Mouse (Mus musculus): ENCODE data around the gene Slc18b1. TPM values are rescaled to one million over a fixed set of nuclear protein-coding genes. Genes with fewer than 3 reads are reported as not detected.

Slc18b1 gene
- total and polyA plus RNA-seq, 3 experiments, result 5.8 to 9.2 (median 7.6) TPM

DNA sequence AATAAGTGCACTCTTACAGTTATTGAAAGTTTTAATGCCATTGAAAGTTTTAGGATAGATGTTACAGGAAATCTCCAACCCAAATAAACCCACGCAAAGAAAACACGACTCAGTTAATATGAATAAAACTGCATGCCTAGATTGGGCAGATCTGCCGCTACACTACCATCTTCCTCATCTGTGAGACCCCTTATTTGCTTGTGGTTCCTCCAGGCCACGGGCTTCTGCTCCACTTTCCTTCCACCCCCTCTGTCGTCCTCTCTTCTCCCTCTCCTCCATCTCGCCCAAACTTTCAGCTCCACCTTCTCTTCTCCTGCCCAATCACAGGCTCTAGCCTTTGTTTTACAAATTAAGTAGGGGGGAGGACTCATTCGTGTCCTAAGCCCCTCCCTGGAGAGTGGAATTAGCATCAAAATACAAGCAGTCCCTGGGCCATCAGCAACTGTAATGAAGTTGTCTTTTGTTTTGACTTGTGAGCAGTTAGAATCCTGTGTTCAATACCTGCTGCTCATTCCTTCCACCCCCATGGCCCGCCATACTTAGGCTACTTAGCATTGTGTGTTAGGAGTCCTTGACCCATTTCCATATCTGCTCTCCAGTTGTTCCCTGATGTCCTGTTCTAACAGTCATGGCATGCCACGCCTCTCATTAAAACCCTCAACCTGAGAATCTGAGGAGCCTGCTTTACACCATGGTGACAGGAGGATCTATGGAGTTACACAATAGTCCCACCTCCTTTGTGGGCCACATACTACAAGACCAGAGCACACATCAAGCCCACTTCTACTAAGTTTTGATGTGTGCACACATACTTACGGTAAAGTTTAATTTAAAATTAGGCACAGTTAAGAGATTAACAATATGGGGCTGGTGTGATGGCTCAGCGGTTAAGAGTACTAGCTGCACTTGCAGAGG, 16.3 kb downstream of the Slc18b1 start:
- TF ChIP-seq EP300 (IDR thresholded peaks at IDR 0.05; ENCODE audit: insufficient read depth, low read depth, low read length) (no peak), POLR2A (IDR thresholded peaks at IDR 0.05; ENCODE audit: insufficient read depth, low read depth, low read length) (no peak), CTCF (IDR thresholded peaks at IDR 0.05) (no peak)
- H3K4me3 ChIP-seq, result no peak overlapping the region
- intact Hi-C loops (cut with DNase I), result loop anchor here (2.0 to 10.0 kb wide), 2 partner anchors 318 to 482 kb away; no protein-coding TSS in a partner anchor
- H3K27ac ChIP-seq, result no peak overlapping the region
- no peaks in the 10 kb centered on the region for H3K79me2 ChIP-seq (replicated peaks; ENCODE audit: control insufficient read depth, insufficient read depth, low read length)
- no peak overlapping the region for H3K9ac ChIP-seq (ENCODE audit: low read depth, low read length)
- H3K27me3 ChIP-seq (ENCODE audit: control insufficient read depth, insufficient read depth, low read length), result no peaks in the 10 kb centered on the region
- WGBS, result 70% methylated on average over 11 of the region's 11 CpGs
- no peaks in the 10 kb centered on the region; the same call in 1 of the 2 replicates for H3K4me1 ChIP-seq (ENCODE audit: control insufficient read depth, insufficient read depth, low read length)
- no peaks in the 10 kb centered on the region; the same call in 1 of the 2 replicates for H3K36me3 ChIP-seq (ENCODE audit: control insufficient read depth, insufficient read depth, low read length)
- no peak for DNase-seq

DNA sequence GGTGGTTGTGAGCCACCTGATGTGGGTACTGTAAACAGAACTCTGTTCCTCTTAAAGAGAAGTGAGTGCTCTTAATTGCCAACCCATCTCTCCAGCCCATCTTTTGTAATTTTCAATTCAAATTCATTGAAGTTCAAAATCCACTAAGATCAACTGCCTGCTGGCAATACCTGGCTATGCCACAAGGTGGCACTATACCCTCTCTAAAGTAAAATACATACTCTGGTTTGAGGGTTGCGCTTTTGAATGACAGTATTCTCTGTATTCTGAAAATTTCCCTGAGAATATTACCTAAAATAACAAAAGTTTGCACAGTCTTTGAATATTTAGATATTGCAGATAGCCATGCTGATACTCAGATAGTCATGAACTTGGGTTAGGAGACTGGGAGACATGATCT, 18.4 kb downstream of the Slc18b1 start:
- H3K79me2 ChIP-seq (replicated peaks; ENCODE audit: control insufficient read depth, insufficient read depth, low read length), result no peaks in the 10 kb centered on the region
- intact Hi-C loops (cut with DNase I), result loop anchor here (2.0 to 10.0 kb wide), 2 partner anchors 264 to 480 kb away; no protein-coding TSS in a partner anchor
- peak; percentile 40 to 79 for DNase-seq

DNA sequence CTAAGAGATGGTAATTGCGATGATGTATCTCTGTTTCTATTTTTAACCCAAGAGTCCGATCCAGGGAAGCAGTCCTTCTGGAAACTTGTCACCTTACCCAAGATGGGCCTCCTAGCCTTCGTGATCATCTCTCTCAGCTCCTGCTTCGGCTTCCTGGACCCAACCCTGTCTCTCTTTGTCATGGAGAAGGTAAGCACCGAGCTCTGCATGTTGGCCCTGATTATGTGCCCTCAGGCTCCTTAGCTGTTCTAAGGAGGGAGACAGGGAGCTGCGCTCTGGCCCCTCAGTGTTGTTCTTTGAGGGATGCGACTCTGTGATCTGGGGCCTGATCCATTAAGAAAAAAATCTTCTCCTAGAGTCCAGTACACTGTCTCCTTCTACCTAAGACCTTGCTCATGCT, 19.5 kb downstream of the Slc18b1 start:
- no peaks in the 10 kb centered on the region; the same call in 1 of the 2 replicates for H3K36me3 ChIP-seq (ENCODE audit: control insufficient read depth, insufficient read depth, low read length)
- no peak overlapping the region for H3K9ac ChIP-seq (ENCODE audit: low read depth, low read length)
- no peaks in the 10 kb centered on the region for H3K79me2 ChIP-seq (replicated peaks; ENCODE audit: control insufficient read depth, insufficient read depth, low read length)
- no peak overlapping the region for H3K4me3 ChIP-seq
- DNase-seq, result no peak
- intact Hi-C loops (cut with DNase I), result loop anchor here (10.0 kb wide), 1 partner anchor 479 kb away; no protein-coding TSS in a partner anchor
- no peaks in the 10 kb centered on the region for H3K27me3 ChIP-seq (ENCODE audit: control insufficient read depth, insufficient read depth, low read length)
- TF ChIP-seq EP300 (IDR thresholded peaks at IDR 0.05; ENCODE audit: insufficient read depth, low read depth, low read length) (no peak), POLR2A (IDR thresholded peaks at IDR 0.05; ENCODE audit: insufficient read depth, low read depth, low read length) (no peak)
- no peak overlapping the region for H3K27ac ChIP-seq
- H3K4me1 ChIP-seq (ENCODE audit: control insufficient read depth, insufficient read depth, low read length), result no peaks in the 10 kb centered on the region; the same call in 1 of the 2 replicates
- WGBS, result 77% methylated on average over 7 of the region's 7 CpGs

More for the DNA sequence above, 18.4 kb downstream of the Slc18b1 start:
- Histone ChIP-seq H3K27me3 (ENCODE audit: control insufficient read depth, insufficient read depth, low read length) (no peaks in the 10 kb centered on the region), H3K4me1 (ENCODE audit: control insufficient read depth, insufficient read depth, low read length) (no peaks in the 10 kb centered on the region; the same call in 1 of the 2 replicates), H3K36me3 (ENCODE audit: control insufficient read depth, insufficient read depth, low read length) (no peaks in the 10 kb centered on the region; the same call in 1 of the 2 replicates), H3K9ac (ENCODE audit: low read depth, low read length) (no peak overlapping the region), H3K27ac (no peak overlapping the region), H3K4me3 (no peak overlapping the region)
- WGBS, result 49% methylated on average over 1 of the region's 1 CpGs
- TF ChIP-seq POLR2A (IDR thresholded peaks at IDR 0.05; ENCODE audit: insufficient read depth, low read depth, low read length) (no peak), EP300 (IDR thresholded peaks at IDR 0.05; ENCODE audit: insufficient read depth, low read depth, low read length) (no peak), CTCF (IDR thresholded peaks at IDR 0.05) (peak; percentile 99)

DNA sequence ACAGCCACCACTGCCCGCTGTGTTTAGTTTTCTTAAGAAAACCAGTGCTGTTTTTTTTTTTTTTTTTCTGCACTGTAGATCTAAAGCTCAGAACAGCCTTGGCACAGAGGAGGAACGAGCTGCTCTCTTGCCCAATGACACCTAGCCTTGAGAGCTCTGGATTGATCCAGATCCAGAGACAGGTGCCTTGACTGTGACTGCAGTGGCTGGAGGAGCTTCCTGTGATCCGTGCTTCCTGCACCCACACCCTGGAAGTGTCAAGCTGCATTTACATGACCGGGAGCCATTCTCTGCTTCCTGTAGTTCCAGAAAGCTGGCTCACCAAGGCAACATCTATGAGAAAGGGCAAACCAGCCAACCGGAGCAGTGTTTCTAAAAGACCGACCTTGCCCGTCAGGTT, 29.7 kb downstream of the Slc18b1 start:
- H3K79me2 ChIP-seq (replicated peaks; ENCODE audit: control insufficient read depth, insufficient read depth, low read length), result no peaks in the 10 kb centered on the region
- no peak overlapping the region for H3K4me3 ChIP-seq
- H3K36me3 ChIP-seq (ENCODE audit: control insufficient read depth, insufficient read depth, low read length), result peaks cover 2% of the 10 kb centered on the region; the same call in 1 of the 2 replicates
- no peak overlapping the region for H3K27ac ChIP-seq
- no peak overlapping the region for H3K9ac ChIP-seq (ENCODE audit: low read depth, low read length)
- no peak for DNase-seq
- H3K27me3 ChIP-seq (ENCODE audit: control insufficient read depth, insufficient read depth, low read length), result no peaks in the 10 kb centered on the region
- 81% methylated on average over 7 of the region's 7 CpGs for WGBS
- TF ChIP-seq EP300 (IDR thresholded peaks at IDR 0.05; ENCODE audit: insufficient read depth, low read depth, low read length) (no peak), CTCF (IDR thresholded peaks at IDR 0.05) (no peak), POLR2A (IDR thresholded peaks at IDR 0.05; ENCODE audit: insufficient read depth, low read depth, low read length) (no peak)
- no peaks in the 10 kb centered on the region for H3K4me1 ChIP-seq (ENCODE audit: control insufficient read depth, insufficient read depth, low read length)
- intact Hi-C loops (cut with DNase I), result no loop called here

DNA sequence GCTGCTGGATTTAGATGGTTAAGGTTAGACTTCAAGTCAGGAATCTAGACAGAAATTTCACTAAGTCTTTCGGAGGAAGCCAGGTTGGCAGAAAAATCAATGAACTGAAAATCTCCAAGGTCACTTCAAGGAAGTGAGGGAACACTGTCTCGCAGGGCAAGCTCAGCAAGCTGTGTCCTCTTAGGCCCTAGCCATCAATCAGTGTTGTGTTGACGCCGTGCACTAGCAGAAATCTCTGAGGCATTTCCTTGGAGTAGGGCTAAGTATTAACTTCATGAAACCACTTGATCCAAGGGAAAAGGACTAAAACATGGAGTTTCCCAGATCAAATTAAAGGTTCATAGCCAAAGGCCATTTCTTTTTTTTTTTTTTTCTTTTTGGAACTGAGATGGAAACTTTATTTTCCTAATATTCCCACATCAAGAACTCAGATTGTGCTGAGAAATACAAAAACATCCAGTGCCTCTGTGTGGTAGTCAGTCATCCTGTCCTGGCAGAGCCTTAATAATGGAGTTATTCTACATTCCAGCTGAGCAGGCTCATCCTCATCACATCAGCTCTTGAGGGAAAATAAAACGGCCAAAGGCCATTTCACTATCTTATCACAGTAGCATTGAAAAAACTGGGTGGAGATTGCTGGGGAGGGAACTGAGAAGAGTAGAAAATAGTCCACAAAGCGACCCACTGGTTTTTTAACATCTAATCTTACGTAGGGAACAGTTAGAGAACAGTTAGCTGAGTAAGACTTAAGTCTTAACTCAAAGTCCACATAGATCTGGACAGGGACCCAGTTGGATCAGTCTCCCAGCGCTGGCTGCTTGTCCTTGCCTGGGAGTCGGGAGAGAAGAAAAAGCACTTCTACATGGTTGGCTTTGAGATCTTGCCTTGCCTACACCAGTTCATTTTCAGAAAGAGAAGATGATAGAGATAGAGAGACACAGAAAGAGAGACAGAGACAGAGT, 39.5 kb downstream of the Slc18b1 start:
- Histone ChIP-seq H3K4me1 (ENCODE audit: control insufficient read depth, insufficient read depth, low read length) (no peaks in the 10 kb centered on the region), H3K36me3 (ENCODE audit: control insufficient read depth, insufficient read depth, low read length) (no peaks in the 10 kb centered on the region), H3K27me3 (ENCODE audit: control insufficient read depth, insufficient read depth, low read length) (no peaks in the 10 kb centered on the region), H3K79me2 (replicated peaks; ENCODE audit: control insufficient read depth, insufficient read depth, low read length) (no peaks in the 10 kb centered on the region), H3K27ac (no peak overlapping the region), H3K9ac (ENCODE audit: low read depth, low read length) (no peak overlapping the region), H3K4me3 (no peak overlapping the region)
- TF ChIP-seq POLR2A (IDR thresholded peaks at IDR 0.05; ENCODE audit: insufficient read depth, low read depth, low read length) (no peak), EP300 (IDR thresholded peaks at IDR 0.05; ENCODE audit: insufficient read depth, low read depth, low read length) (no peak)
- intact Hi-C loops (cut with DNase I), result no loop called here
- no peak for DNase-seq
- WGBS, result 47% methylated on average over 9 of the region's 9 CpGs
